Mouse (Mus musculus) adrenal gland, adult 8-10 months (tissue): ENCODE data around the gene Gm15107. TPM values are rescaled to one million over a fixed set of nuclear protein-coding genes. Genes with fewer than 3 reads are reported as not detected.
"Not testable (repeated sequence)": the region's sequence is repeated elsewhere in the genome, so short reads cannot be mapped to it uniquely, and the experiment has no call there.

Experiments
- DNase-seq: peaks from one replicate; pipeline ENCODE4 v3.0.0; 2022
- total RNA-seq, 4 experiments: library from RNA; stranded (reverse); gene quantifications; 2 replicates each; pipeline ENCODE4 v1.2.4; 2022

The Gm15107 gene
- total RNA-seq, result not detected

DNA sequence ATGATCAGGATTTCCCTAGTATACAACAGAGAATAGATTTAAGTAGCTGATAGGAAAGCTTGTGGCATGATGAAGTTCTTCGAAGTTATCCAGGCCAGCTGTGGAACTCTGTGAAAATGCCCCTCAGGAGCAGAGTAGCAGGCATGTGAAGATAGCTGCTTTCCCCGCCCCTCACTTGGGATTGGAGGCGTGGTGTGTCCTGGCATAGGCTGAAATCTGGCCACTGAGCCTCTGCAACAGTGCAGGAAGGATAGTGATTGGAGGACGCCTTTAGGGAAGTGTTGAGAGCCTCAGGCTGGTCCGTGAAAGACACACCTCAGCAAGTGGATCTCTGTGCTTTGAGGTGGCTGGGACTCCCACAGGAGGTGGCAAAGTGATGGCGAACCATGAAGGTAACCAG is at the start of gene Gm15107:
TSS of gene Gm15107 (plus strand) at position 301 of the 400 bp plus-strand sequence.
- not testable (repeated sequence) for DNase-seq

Other genes with a start within 250 kb of the Gm15107 start
- not detected for gene Gm15080, start 187.7 kb upstream of the Gm15107 start, total RNA-seq